Mouse (Mus musculus): ENCODE data around the gene Ispd.

DNA sequence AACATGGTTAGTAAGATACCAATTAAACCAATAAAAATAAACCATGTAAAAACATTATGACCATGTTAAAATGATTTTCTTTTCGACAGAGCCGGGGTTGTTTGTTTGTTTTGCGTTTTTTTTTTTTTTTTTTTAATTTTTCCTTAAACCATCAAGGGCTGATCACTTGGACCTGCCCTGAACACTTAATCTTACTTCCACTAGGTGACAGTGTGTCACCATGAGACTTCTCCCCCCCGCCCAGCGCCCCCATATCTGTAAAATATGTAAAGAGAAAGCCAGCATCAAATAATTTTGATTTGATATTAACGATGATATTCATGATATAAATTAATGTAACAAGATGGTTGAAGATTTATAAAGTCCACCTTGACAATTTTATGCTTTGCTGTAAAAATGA is 300.5 kb downstream of the Ispd start:
- TF ChIP-seq CHD2 (IDR thresholded peaks at IDR 0.05; ENCODE audit: low read depth, low read length) (no peak), HCFC1 (IDR thresholded peaks at IDR 0.05; ENCODE audit: borderline replicate concordance, insufficient read depth, low read length) (no peak), ZC3H11A (IDR thresholded peaks at IDR 0.05; ENCODE audit: borderline replicate concordance, low read depth, low read length) (no peak), MAFK (IDR thresholded peaks at IDR 0.05; ENCODE audit: insufficient read depth, low read depth, low read length) (no peak)
